Mouse (Mus musculus) v-Abl transformed pro-B cells (cell line): ENCODE measurements around the gene Klk1b16.
"Not testable (repeated sequence)": the region's sequence is repeated elsewhere in the genome, so short reads cannot be mapped to it uniquely, and the experiment has no call there.

Experiments
- in situ Hi-C, 2 experiments: fragments of 400-800 bp; cut with MboI; formaldehyde crosslinking; loops; one replicate each; pipeline ENCODE4 v1.15.1; 2025; ENCODE audit not compliant: unreplicated experiment in 2 of 2

Gene Klk1b16

GRCm38 (mm10) chr7:44136467-44136866 is at the start of gene Klk1b16:
Gene Klk1b16 (plus strand): TSS chr7:44136767.
- in situ Hi-C loops: no loop called here

GRCm38 (mm10) chr7:44096111-44096510 is 40.5 kb upstream of the Klk1b16 start:
- in situ Hi-C loops: no loop called here

DNA sequence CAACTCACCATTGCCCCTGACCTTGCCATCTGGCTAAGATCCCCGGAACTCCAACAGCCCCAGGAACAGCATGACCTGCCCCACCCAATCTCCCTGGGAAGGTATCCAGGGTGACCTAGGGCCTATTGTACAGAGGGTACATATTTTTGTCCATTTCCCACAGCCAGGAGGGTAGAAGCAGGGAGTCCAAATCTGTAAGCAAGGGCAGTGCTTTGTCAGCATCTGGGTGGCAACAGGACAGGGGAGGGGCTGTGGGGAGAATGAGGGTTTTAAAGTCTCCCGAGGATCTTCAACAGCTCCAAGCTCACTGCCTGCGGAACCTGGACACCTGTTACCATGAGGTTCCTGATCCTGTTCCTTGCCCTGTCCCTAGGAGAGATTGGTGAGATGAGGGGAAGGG is 34.5 kb upstream of the Klk1b16 start, which contains the start of gene Klk1b21:
Klk1b21 (plus strand) TSS at position 301 of the 400 bp plus-strand sequence.
- in situ Hi-C loops: not testable (repeated sequence)

DNA sequence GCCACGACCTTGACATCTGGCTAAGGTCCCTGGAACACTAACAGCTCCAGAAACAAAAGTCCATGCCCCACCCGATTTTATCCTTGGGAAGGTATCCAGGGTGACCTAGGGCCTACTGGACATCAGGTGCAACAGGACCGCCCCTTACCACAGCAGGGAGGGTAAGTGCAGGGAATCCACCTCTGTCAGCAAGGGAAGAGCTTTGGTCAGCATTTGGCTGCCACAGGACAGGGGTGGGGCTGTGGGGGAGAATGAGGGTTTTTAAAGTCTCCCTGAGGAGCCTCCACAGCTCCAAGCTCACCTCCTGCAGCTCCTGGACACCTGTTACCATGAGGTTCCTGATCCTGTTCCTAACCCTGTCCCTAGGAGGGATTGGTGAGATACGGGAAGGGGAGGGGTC is 24.2 kb upstream of the Klk1b16 start, which contains the start of gene Klk1b22:
Klk1b22 (plus strand) TSS at position 301 of the 400 bp plus-strand sequence.
- in situ Hi-C loops: no loop called here

DNA sequence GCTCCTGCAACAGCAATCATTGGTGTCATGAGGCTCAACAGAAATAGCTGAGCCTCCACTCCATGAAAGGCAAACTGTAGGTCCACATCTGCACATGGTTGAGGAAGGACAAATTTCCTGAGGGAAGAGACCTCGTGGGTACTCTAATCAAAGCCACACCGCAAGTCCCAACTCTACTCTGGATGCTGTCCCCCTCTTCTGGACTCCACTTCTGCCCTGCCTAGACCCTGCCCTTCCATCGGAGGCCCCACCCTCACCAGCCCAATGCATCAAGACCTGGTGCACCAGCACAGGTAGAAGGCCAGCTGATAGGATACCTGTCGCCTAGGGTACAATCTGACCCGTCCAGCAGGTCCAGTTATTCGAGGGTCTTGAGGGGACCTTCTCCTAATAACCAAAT is 13.1 kb upstream of the Klk1b16 start:
- in situ Hi-C loops: no loop called here

GRCm38 (mm10) chr7:44179299-44180045 is 42.9 kb downstream of the Klk1b16 start:
- in situ Hi-C loops: no loop called here

GRCm38 (mm10) chr7:44186516-44186915 is 49.9 kb downstream of the Klk1b16 start:
- in situ Hi-C loops: not testable (repeated sequence)

- in situ Hi-C loops: not testable (repeated sequence)
Measured at GRCm38 (mm10) chr7:44187936-44188335, 51.4 kb downstream of the Klk1b16 start, which contains the start of gene Klk1b24. Gene Klk1b24 (plus strand): TSS chr7:44188236.
